Mouse (Mus musculus) CD4-positive, CD25-positive, alpha-beta regulatory T cell, adult 9 weeks (primary cell): ENCODE data around the gene Mknk1. TPM values are rescaled to one million over a fixed set of nuclear protein-coding genes. Genes with fewer than 3 reads are reported as not detected.

ENCODE experiments used
- polyA plus RNA-seq: library from polyadenylated mRNA; unstranded; fragments of 100-300 nt; shearing (Covaris generic); gene quantifications from one replicate; pipeline ENCODE4 v1.2.1, GENCODE M21; 2017

Gene Mknk1
- 65.6 TPM for polyA plus RNA-seq

DNA sequence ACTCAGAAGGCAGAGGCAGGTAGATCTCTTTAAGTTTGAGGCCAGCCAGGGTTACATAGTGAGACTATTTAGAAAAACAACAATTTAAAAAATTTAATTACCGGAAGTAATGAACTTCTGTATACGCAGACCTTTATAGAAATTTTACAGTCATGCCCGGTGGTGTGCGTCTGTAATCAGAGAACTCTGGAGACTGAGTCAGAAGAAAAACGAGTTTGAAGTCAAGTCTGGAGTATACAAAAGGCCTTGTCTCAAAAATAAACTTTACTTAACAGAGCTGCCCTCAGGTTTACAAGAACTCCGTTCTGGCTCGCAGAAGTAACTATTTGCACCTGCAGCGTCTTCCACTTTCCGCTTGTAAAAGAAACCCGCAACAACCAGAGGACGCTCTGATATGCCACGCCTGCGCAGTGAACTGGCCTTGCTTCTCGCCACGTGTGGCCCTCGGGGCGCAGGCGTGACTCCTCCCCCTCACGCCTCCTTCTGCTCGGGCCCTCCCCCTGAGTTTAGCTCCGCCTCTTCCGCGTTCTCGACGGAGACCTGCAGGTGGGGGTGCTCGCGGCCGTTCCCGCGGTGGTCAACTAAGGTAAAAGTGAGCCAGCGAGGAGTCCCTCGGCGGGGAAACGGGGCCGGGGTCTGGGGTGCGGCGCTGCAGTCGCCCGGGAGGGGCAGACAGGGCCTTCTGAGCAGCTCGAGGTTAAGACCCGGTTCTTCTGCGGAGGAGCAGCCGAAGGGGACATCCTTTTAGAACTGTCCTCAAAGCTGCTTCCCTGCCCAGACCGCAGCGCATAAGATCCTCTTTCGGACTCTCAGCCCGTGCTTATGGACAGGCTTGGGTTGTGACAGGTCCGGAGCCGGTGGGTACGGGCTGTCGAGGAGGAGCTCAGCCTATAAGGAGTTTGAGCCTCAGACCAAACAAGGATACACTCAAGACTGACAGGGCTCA is at the start of gene Mknk1:
Gene Mknk1 (plus strand): TSS at position 503 of the 946 bp plus-strand sequence.

DNA sequence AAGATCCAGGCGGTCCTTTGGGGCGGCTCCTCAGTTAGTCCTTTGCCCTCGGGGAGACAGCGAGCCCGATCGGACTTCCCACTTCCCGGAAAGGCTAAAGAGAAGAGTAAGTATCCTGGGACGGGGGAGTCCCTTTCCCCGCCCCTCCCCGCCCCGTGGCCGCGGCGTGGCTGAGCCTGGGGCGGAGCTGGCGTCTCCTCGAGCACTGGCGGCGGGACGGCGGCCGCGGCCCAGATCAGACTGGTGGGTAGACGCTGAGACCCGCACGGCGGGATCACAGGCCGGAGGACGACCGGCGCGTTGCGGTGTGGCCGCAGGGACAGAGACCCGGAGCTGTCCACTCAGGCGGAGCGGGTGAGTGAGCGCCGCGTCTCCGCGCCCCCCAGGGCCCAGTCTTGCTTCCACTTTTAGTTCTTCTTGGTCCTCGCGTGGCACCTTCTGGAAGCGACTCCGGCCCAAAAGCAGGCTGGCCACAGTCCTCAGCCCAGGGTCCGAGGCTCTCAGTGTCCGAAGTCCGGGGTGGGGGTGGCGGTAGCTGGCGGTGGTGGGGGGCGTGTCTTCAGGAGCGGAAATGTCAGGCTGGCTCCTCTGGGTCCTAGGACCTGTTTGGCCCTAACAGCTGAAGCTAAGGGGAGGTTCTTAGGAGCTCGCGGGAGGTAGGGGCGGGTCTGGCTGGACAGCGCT is 11.0 kb upstream of the Mknk1 start, which contains the start of gene Mob3c:
Gene Mob3c (plus strand): TSS at position 205 of the 684 bp plus-strand sequence.

DNA sequence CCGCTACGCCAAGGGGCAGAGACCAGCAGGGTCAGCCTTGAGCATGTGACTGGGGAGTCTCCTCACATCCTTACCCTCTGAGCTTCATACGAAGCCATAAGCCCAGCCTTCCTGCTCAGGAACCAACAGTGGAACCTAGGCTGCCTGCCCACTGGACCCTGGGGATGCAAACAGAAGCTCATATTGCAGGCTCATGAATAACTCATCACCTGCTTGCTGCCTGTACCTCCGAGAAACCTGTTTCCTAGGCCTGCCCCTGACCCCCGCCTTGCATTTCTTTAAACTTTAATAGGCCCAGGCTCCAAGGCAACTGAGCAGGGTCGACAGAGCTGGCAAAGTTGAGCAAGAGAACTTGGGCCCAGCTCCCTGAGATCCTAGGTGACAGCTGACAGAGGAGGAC is 45.0 kb downstream of the Mknk1 start, which contains the start of gene Kncn:
Gene Kncn (plus strand): TSS at position 379 of the 400 bp plus-strand sequence.

DNA sequence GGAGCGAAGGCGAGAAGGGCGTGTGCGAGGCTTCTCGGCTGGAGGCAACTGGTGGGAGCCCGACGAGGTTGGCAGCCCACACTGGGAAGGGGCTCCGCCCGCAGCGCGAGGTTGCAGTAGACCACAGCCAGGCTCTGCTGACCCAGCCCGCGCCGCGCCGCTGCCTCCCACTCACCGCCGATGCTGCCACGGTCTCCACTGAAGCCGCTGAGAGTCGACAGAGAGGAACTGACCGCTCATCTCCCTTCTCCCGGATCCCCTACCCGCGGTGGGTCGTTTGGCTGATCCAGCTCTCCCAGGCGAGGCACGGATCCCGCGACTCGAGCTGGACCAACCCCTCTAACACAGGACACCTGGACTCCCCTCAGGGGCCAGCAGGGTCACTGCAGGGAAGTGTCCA is 51.6 kb downstream of the Mknk1 start, which contains the start of gene 6430628N08Rik:
Gene 6430628N08Rik (plus strand): TSS at position 113 of the 400 bp plus-strand sequence.

Other genes with a start within 250 kb of the Mknk1 start
- not detected for gene Cyp4a32, start 238.2 kb upstream of the Mknk1 start, polyA plus RNA-seq
- gene Cyp4b1, start 191.5 kb upstream of the Mknk1 start, polyA plus RNA-seq = not detected
- gene Efcab14, start 101.5 kb upstream of the Mknk1 start, polyA plus RNA-seq = 44.0 TPM
- not detected for gene Tex38, start 58.2 kb upstream of the Mknk1 start, polyA plus RNA-seq
- gene Atpaf1, start 54.4 kb upstream of the Mknk1 start, polyA plus RNA-seq = 19.0 TPM
- gene Mob3c, start 11.1 kb upstream of the Mknk1 start, polyA plus RNA-seq = 25.1 TPM
- gene Kncn, start 45.2 kb downstream of the Mknk1 start, polyA plus RNA-seq = 0.36 TPM
- gene 6430628N08Rik, start 51.5 kb downstream of the Mknk1 start, polyA plus RNA-seq = not detected
- not detected for gene Dmbx1, start 100.7 kb downstream of the Mknk1 start, polyA plus RNA-seq
- gene Faah, start 178.7 kb downstream of the Mknk1 start, polyA plus RNA-seq = 98.4 TPM
- gene Nsun4, start 214.7 kb downstream of the Mknk1 start, polyA plus RNA-seq = 35.7 TPM
- 528 TPM for gene Uqcrh, start 235.9 kb downstream of the Mknk1 start, polyA plus RNA-seq
- 34.5 TPM for gene Lrrc41, start 236.1 kb downstream of the Mknk1 start, polyA plus RNA-seq